Mouse (Mus musculus) thymus, postnatal 36 days (tissue): ENCODE measurements at regions not wholly inside any gene's neighbourhood (a gene's known extent, or its start where the extent isn't known, plus 50 kb on each side); places are given as distances from the start of the nearest gene placed in this dataset.

ENCODE experiments used
- DNase-seq, 2 experiments: peaks; one replicate each; pipeline ENCODE4 v3.0.0; 2022; ENCODE audit warnings: mixed read lengths in 2 of 2

DNA sequence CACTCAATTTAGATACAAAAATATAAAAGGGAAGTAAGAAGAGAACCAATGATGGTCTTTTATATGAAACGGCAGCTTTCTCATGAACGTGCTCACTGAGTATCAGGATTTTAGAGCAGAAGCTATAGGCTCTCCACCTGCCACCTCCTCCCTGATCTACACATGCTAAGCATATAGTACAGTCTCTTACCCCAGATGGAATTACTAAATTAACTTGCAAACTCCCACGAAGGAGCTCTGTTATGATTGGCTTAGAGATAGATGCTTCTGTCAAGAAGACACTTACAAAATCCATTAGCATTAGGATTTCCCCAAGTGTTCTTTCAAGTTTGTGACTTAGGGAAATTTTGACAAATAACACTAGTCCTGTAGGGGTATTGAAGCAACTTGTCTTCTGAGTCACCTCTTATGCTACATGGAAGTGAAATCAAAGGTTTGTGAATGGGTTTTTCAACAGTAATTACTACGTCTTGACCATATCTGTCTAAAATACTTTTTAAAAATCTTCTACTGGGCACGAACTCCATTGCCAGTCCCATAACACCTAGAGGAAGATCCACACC lies 60.6 kb downstream of the Crygs start:
- no peak for DNase-seq

DNA sequence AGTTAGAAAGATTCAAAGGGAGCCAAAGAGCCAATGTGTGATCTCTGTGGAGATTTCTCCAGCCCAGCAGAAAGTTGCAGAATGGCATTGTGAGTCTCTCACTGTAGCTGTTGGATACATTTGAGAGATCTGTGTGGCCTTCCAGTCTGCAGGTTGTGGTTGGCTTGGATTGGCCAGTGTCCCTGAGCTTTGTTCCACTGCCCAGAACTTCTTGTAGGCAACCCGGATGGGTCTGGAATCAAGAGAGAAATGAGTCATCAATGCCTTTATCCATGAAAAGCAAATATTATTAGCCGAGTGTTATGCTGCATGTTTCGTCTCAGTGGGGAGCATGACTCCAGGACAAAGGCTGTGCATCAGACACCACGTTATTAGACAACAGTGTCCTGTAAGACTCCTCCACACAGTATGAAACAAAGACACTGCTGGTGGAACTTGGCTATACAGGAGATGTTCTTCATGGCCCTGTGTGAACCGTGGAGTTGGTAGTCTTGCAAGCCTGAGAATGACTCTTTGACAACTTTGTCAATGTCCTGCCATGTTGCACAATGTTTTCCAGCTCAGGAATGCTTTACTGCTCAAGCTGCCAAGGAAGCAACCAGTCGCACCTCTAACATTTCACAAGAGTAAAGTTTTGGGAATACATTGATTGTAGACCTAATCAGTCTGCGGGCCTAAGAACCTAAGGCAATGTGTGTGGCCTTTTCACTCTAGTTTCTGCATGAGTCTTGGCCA lies 67.1 kb downstream of the Crygs start:
- DNase-seq: no peak

DNA sequence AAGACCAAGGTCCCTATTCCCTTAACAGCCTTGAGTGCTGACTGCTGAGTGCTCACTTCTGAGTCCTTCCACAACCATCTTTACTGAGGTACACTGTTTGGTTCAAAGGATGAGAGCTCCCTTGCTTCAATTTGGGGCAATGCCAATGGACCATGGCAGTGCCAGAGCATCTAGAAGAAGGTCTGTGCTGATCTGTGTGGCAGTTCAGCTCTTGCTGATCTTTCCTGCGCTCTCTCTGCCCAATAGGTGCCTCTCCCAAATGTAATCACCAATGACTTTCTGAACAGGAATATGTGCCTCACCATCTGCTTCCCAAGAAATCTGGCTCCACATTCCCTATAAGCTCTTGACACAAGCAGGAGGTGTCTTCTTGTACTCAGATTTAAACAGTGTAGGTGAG lies 67.9 kb downstream of the Crygs start:
- DNase-seq: no peak

- no peak for DNase-seq
Measured at GRCm38 (mm10) chr16:22741496-22741895, 69.9 kb downstream of the Crygs start.

DNA sequence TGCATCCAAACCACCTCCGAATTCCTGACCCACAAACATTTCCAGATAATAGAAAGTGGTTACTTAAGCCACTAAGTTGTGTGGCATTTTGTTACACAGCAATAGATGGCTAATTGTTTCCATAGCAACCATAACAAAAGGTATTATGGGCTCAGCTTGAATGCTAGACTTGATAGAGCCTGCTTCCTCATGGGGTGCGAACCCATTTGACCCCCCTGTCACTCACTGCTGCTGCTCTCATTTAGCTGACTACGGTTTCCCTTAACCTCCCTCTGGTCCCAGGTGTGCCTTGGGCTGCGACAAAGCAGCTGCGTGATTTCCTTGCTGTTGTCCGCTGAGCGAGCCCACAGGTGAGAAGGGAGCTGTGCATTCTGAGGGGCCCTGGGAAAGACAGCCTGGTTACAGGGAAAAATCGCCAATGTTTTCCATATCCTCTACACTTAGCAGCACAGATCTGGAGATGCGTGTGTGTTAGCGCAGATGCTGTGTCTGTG lies 76.8 kb downstream of the Crygs start:
- DNase-seq: no peak

- no peak for DNase-seq
Measured at GRCm38 (mm10) chr16:22733772-22734528, 76.9 kb upstream of the Dgkg start.

GRCm38 (mm10) chr16:22729096-22729495 lies 72.1 kb upstream of the Dgkg start:
- DNase-seq: no peak

- DNase-seq: no peak
Measured at GRCm38 (mm10) chr16:22725261-22725660, 68.2 kb upstream of the Dgkg start.

DNA sequence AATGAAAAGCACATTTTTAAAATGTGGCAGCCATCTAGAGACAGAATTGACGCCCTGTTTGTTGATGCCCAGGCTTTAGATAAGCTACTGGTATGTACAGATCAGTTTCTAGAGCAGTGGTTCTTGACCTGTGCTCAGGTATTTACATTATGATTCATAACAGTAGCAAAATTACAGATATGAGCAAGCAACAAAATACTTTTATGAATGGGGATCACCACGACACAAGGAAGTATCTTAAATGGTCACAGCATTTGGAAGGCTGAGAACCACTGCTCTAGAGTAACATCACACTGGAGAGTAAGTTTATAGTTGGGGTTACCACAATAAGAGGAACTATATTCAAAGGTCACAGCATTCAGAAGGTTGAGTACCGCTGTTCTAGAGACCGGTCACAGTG lies 66.3 kb upstream of the Dgkg start:
- DNase-seq: no peak

GRCm38 (mm10) chr16:22719791-22720190 lies 62.8 kb upstream of the Dgkg start:
- no peak for DNase-seq

- peak; percentile 5 to 11 for DNase-seq
Measured at GRCm38 (mm10) chr16:22719304-22719703, 62.3 kb upstream of the Dgkg start.

- DNase-seq: no peak
Measured at GRCm38 (mm10) chr16:22717462-22717861, 60.4 kb upstream of the Dgkg start.

DNA sequence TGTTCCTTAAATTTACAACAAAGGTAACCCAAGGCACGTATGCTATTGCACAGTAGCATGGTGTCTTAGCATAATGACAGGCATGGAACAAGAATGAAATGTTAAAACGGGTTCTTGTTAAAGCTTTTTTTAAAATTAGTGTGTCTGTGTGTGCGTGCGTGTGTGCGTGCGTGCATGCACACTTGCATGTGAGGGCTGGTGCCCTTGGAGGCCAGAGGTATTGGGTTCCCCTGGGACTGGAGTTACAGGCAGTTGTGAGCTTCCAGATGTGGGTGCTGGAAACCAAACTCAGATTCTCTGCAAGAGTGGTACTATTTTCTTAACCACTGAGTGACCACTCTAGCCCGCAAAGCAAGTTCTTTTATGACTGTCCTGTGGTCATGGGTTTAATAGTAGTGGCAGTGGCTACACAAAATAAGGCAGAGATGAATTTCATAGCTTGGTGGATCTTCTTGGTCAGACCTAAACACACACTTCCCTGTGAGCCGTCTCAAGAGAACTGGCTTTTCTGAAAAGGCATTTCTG lies 59.3 kb upstream of the Dgkg start:
- DNase-seq: no peak

GRCm38 (mm10) chr16:22714315-22714714 lies 57.3 kb upstream of the Dgkg start:
- DNase-seq: no peak

- no peak for DNase-seq
Measured at GRCm38 (mm10) chr16:22708768-22709167, 51.7 kb upstream of the Dgkg start.
